Mouse (Mus musculus) G1E (cell line): ENCODE measurements around the gene Tmem100. TPM values are rescaled to one million over a fixed set of nuclear protein-coding genes. Genes with fewer than 3 reads are reported as not detected.

Source experiments
- ATAC-seq: 2 replicates; pipeline ENCODE4 v1.8.0; 2016; ENCODE audit warnings: mild to moderate bottlenecking; ENCODE audit not compliant: insufficient number of reproducible peaks, poor library complexity, low FRiP score, severe bottlenecking; ENCODE audit errors: extremely low read depth
- DNase-seq: peaks from one replicate; pipeline ENCODE4 v3.0.0; 2012; ENCODE audit warnings: low spot score
- H3K27me3 ChIP-seq: 2 replicates; pipeline ENCODE4 v1.6.1; 2012; ENCODE audit warnings: mild to moderate bottlenecking, low read length, inconsistent platforms; ENCODE audit not compliant: insufficient read depth
- H3K36me3 ChIP-seq: replicated peaks from 2 replicates; pipeline ENCODE3; 2012; ENCODE audit warnings: mild to moderate bottlenecking, inconsistent platforms
- H3K4me1 ChIP-seq: 2 replicates; pipeline ENCODE4 v1.6.1; 2012; ENCODE audit warnings: low read depth, low read length, inconsistent platforms, mixed read lengths; ENCODE audit not compliant: insufficient read depth
- H3K4me3 ChIP-seq: 2 replicates; pipeline ENCODE4 v1.5.1; 2012; ENCODE audit warnings: low read depth, mild to moderate bottlenecking, inconsistent platforms, low read length, moderate library complexity, mixed read lengths
- H3K9me3 ChIP-seq: replicated peaks from 2 replicates; pipeline ENCODE4 v1.6.1; 2012; ENCODE audit warnings: inconsistent platforms
- CTCF ChIP-seq: IDR thresholded peaks from 2 replicates; pipeline ENCODE4 v1.5.1; 2012; ENCODE audit warnings: low read depth, low read length, inconsistent platforms, mixed read lengths
- GATA1 ChIP-seq: IDR thresholded peaks from 2 replicates; pipeline ENCODE4 v1.6.1; 2012; ENCODE audit warnings: borderline replicate concordance, low read length, inconsistent platforms, mixed read lengths
- GATA2 ChIP-seq: IDR thresholded peaks from 2 replicates; pipeline ENCODE4 v1.6.1; 2012; ENCODE audit warnings: low read depth, low read length, inconsistent platforms, borderline replicate concordance
- POLR2AphosphoS5 ChIP-seq: IDR thresholded peaks from 2 replicates; pipeline ENCODE4 v1.6.1; 2012; ENCODE audit warnings: low read depth, low read length, inconsistent platforms; ENCODE audit not compliant: insufficient replicate concordance
- TAL1 ChIP-seq: conservative IDR thresholded peaks from 2 replicates; pipeline ENCODE4 v1.6.1; 2012; ENCODE audit warnings: low read depth, low read length, inconsistent platforms, mixed read lengths
- polyA plus RNA-seq: library from polyadenylated mRNA; stranded (reverse); fragments of >175 nt; gene quantifications from 2 replicates; pipeline ENCODE4 v1.2.3, GENCODE M21; 2012
- total RNA-seq, 2 experiments: library from RNA; stranded (forward) in 1 of 2; stranded (reverse) in 1 of 2; fragments of 200-1000 nt in 1 of 2; fragments of >200 nt in 1 of 2; fragmentation: Nextera tagmentation in 1 of 2; gene quantifications; 2 replicates each; pipeline ENCODE4 v1.2.3; 2014 to 2017

Gene Tmem100
- total and polyA plus RNA-seq, 3 experiments = 0.17 to 6.3 (median 0.87) TPM

DNA sequence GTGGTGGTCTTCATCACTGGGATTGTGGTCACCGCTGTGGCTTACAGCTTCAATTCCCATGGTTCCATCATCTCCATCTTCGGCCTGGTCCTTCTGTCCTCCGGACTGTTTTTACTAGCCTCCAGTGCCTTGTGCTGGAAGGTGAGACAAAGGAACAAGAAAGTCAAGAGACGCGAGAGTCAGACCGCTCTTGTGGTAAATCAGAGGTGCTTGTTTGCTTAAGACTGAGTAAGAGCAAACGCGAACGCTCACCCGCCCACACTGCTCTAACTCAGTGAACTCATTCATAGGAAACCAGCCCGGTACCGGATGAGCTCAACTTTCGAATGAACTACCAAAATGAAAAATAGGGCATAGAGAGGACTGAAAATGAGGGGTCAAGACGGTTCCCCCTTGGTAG is 5.4 kb downstream of the Tmem100 start:
- H3K27me3 ChIP-seq = peaks cover 9% of the 10 kb centered on the region
- H3K36me3 ChIP-seq = no peaks in the 10 kb centered on the region
- ATAC-seq (no peak), DNase-seq (no peak)
- no peak overlapping the region for H3K4me3 ChIP-seq
- H3K4me1 ChIP-seq = peaks cover 14% of the 10 kb centered on the region
- TF ChIP-seq POLR2AphosphoS5 (no peak), CTCF (no peak), GATA1 (no peak), GATA2 (no peak), TAL1 (no peak)
- peaks cover 16% of the 10 kb centered on the region for H3K9me3 ChIP-seq

DNA sequence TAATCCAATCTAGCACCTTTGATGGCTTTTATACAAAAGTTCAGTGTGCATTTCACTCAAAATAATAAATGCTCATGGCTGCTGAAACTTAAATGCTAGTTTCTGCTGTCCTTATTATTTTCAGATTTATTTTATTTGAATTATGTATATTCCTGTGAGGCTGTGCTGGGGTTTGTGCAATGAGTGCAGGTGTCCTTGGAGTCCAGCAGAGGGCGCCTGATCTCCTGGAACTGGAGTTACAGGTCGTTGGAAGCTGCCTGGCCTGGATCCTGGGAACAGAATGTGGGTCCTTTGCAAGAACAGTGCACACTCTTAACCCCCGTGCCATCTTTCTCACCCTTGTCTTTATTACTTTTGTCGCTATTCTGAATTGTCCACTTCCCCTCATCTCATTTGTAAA is 6.3 kb downstream of the Tmem100 start:
- DNase-seq = no peak
- TF ChIP-seq GATA2 (no peak), POLR2AphosphoS5 (no peak), GATA1 (no peak), TAL1 (no peak), CTCF (no peak)
- no peak for ATAC-seq
- no peaks in the 10 kb centered on the region for H3K36me3 ChIP-seq
- no peak overlapping the region for H3K4me3 ChIP-seq
- H3K4me1 ChIP-seq = peaks cover 16% of the 10 kb centered on the region
- H3K27me3 ChIP-seq = peaks cover 7% of the 10 kb centered on the region
- peaks cover 14% of the 10 kb centered on the region for H3K9me3 ChIP-seq

GRCm38 (mm10) chr11:90038022-90038421 is 7.9 kb downstream of the Tmem100 start:
- H3K4me1 ChIP-seq = peaks cover 16% of the 10 kb centered on the region
- TF ChIP-seq TAL1 (no peak), GATA1 (no peak), GATA2 (no peak), POLR2AphosphoS5 (no peak), CTCF (no peak)
- no peaks in the 10 kb centered on the region for H3K36me3 ChIP-seq
- ATAC-seq (no peak), DNase-seq (no peak)
- no peaks in the 10 kb centered on the region; the same call in 1 of the 2 replicates for H3K27me3 ChIP-seq
- no peak overlapping the region for H3K4me3 ChIP-seq
- H3K9me3 ChIP-seq = peaks cover 8% of the 10 kb centered on the region

DNA sequence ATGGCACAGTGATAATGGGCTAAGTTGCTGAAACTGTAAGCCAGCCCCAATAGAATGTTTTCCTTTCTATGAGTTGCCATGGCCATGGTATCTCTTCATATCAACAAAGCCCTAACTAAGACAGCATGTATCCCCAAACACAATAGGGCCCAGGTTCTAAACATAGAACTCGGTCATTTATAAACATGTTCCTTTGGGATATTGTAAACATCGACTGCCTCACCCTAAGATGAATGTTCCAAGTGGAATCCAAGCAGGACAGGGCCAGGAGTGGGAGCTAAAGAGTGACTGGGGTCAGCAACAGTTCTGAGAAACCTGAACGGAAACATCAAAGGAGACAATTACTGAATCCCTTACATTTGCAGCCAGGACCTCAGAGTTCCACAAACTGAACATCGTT is 14.3 kb downstream of the Tmem100 start:
- Histone ChIP-seq H3K9me3 (peaks cover 4% of the 10 kb centered on the region), H3K4me3 (no peak overlapping the region), H3K36me3 (no peaks in the 10 kb centered on the region), H3K27me3 (peaks cover 2% of the 10 kb centered on the region; the same call in 1 of the 2 replicates), H3K4me1 (peaks cover 5% of the 10 kb centered on the region; the same call in 1 of the 2 replicates)
- DNase-seq (no peak), ATAC-seq (no peak)
- TF ChIP-seq TAL1 = no peak
- TF ChIP-seq CTCF = no peak
- TF ChIP-seq POLR2AphosphoS5 = no peak
- TF ChIP-seq GATA1 = no peak
- no peak for TF ChIP-seq GATA2

GRCm38 (mm10) chr11:90046211-90046610 is 16.1 kb downstream of the Tmem100 start:
- Histone ChIP-seq H3K4me1 (no peaks in the 10 kb centered on the region), H3K4me3 (no peak overlapping the region), H3K9me3 (no peaks in the 10 kb centered on the region; the same call in 1 of the 2 replicates), H3K27me3 (peaks cover 2% of the 10 kb centered on the region; the same call in 1 of the 2 replicates), H3K36me3 (no peaks in the 10 kb centered on the region)
- ATAC-seq (no peak), DNase-seq (no peak)
- TF ChIP-seq GATA1 = no peak
- TF ChIP-seq POLR2AphosphoS5 = no peak

DNA sequence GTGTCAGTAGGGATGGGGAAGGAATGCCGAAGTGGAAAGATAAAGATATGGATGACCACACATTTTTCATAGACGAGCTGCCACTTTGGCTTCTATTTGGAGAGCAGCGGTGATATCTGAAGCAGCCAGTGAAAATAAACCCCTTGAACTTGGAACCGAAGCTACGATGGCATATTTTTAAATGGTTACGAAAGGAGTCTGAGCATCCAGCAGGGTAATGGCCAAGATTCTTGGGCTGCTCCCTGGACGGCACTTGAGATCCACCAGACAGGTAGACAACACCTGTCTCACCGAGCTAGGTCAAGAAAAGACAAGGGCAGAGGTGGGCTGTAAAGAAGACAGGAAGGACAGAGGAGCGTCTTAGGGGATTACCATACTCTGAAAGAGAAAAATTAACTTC is 17.1 kb downstream of the Tmem100 start:
- DNase-seq (no peak), ATAC-seq (no peak)
- H3K36me3 ChIP-seq = no peaks in the 10 kb centered on the region

DNA sequence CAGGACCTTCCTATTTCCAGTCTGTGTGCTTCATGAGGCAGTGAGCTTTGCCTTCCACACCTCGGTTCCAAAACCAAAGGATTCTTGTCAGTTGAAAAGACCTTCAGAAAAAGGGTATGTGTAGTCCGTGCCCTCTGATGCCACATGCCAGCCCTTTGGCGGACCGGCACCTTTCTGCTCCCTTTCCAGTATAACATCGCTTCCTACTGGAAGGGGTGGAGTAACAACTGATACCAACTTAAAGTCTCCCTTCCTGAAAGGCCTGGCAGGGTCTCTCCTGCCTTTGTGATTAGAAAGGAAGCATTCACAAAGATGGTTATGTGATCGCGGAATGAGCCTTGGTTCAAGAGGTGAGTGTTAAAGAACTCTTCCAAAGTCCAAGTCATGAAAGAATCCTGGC is 19.9 kb downstream of the Tmem100 start:
- ATAC-seq = no peak
- Histone ChIP-seq H3K36me3 (no peaks in the 10 kb centered on the region), H3K4me1 (no peaks in the 10 kb centered on the region), H3K4me3 (no peak overlapping the region), H3K27me3 (peaks cover 2% of the 10 kb centered on the region; the same call in 1 of the 2 replicates), H3K9me3 (no peaks in the 10 kb centered on the region; the same call in 1 of the 2 replicates)
- no peak for TF ChIP-seq TAL1
- no peak for TF ChIP-seq POLR2AphosphoS5
- TF ChIP-seq CTCF = no peak
- TF ChIP-seq GATA1 = no peak
- DNase-seq = no peak

More for the DNA sequence above, 17.1 kb downstream of the Tmem100 start:
- H3K9me3 ChIP-seq = no peaks in the 10 kb centered on the region; the same call in 1 of the 2 replicates
- TF ChIP-seq GATA1 = no peak
- TF ChIP-seq CTCF = no peak
- no peak for TF ChIP-seq TAL1
- no peak for TF ChIP-seq GATA2
- TF ChIP-seq POLR2AphosphoS5 = no peak
- peaks cover 2% of the 10 kb centered on the region; the same call in 1 of the 2 replicates for H3K27me3 ChIP-seq
- no peak overlapping the region for H3K4me3 ChIP-seq
- no peaks in the 10 kb centered on the region for H3K4me1 ChIP-seq
